Mouse (Mus musculus) neural tube, embryonic 11.5 days (tissue): Measurements from ENCODE around the gene Gprin1. TPM values are rescaled to one million over a fixed set of nuclear protein-coding genes. Genes with fewer than 3 reads are reported as not detected.

Experiments
- ATAC-seq: fragments of 200-750 bp; cut with Nextera tagmentation; 2 replicates; pipeline ENCODE4 v1.8.0; 2017; ENCODE audit warnings: moderate number of reproducible peaks, mild to moderate bottlenecking, moderate TSS enrichment, moderate library complexity; ENCODE audit not compliant: insufficient read depth, low FRiP score, low TSS enrichment
- DNase-seq: peaks from one replicate; pipeline ENCODE4 v3.0.0-alpha.2; 2015; ENCODE audit warnings: low spot score
- H3K27ac ChIP-seq: fragments of 300-500 bp; sonication (generic); 2 replicates; pipeline ENCODE4 v1.5.1; 2014; ENCODE audit warnings: low read depth, mild to moderate bottlenecking, low read length
- H3K27me3 ChIP-seq: fragments of 300-500 bp; sonication (generic); 2 replicates; pipeline ENCODE4 v1.6.1; 2014; ENCODE audit warnings: mild to moderate bottlenecking, low read length, mixed read lengths; ENCODE audit not compliant: control insufficient read depth, insufficient read depth
- H3K36me3 ChIP-seq: fragments of 300-500 bp; sonication (generic); 2 replicates; pipeline ENCODE4 v1.6.1; 2014; ENCODE audit warnings: mild to moderate bottlenecking, low read length, moderate library complexity, mixed read lengths; ENCODE audit not compliant: control insufficient read depth, insufficient read depth
- H3K4me1 ChIP-seq: fragments of 300-500 bp; sonication (generic); 2 replicates; pipeline ENCODE4 v1.6.1; 2014; ENCODE audit warnings: low read length, mixed read lengths; ENCODE audit not compliant: control insufficient read depth, insufficient read depth
- H3K4me2 ChIP-seq: fragments of 300-500 bp; sonication (generic); 2 replicates; pipeline ENCODE4 v1.6.1; 2014; ENCODE audit warnings: low read depth, mild to moderate bottlenecking, moderate library complexity
- H3K4me3 ChIP-seq: fragments of 300-500 bp; sonication (generic); 2 replicates; pipeline ENCODE4 v1.5.1; 2014; ENCODE audit warnings: low read depth, low read length
- H3K9ac ChIP-seq: fragments of 300-500 bp; sonication (generic); 2 replicates; pipeline ENCODE4 v1.6.1; 2014; ENCODE audit warnings: mild to moderate bottlenecking, low read length
- H3K9me3 ChIP-seq: fragments of 300-500 bp; sonication (generic); 2 replicates; pipeline ENCODE4 v1.6.1; 2016; ENCODE audit warnings: low read length; ENCODE audit not compliant: control insufficient read depth
- WGBS: fragments of 180-500 bp; shearing (Covaris S2); extraction: QIAGEN DNeasy Blood & Tissue Kit; methylation state at CpG from one replicate; pipeline ENCODE4 v1.1.7; 2014; 5-methylcytosine and 5-hydroxymethylcytosine counted together
- polyA plus RNA-seq: library from polyadenylated mRNA; unstranded; fragments of >200 nt; fragmentation: Nextera tagmentation; extraction: Ambion mirVana; gene quantifications from 2 replicates; pipeline ENCODE4 v1.2.1, GENCODE M21; 2014

Gprin1 gene
- polyA plus RNA-seq, 1 experiment from 2014 or later = 14.5 TPM

GRCm38 (mm10) chr13:54687096-54687495 is 62.6 kb downstream of the Gprin1 start:
- peaks cover 18% of the 10 kb centered on the region for H3K36me3 ChIP-seq

More at GRCm38 (mm10) chr13:54687096-54687495, 62.6 kb downstream of the Gprin1 start:
- DNase-seq (peak; percentile 87), ATAC-seq (peak; percentile 67)
- peak overlapping the region; percentile 94 for H3K4me3 ChIP-seq
- WGBS = under 1% methylated on average over 34 of the region's 35 CpGs
- peak overlapping the region; percentile 99 for H3K9ac ChIP-seq
- no peaks in the 10 kb centered on the region for H3K27me3 ChIP-seq
- H3K9me3 ChIP-seq = no peaks in the 10 kb centered on the region
- H3K4me2 ChIP-seq = peak overlapping the region; percentile 75
- H3K4me1 ChIP-seq = peaks cover 18% of the 10 kb centered on the region
- H3K27ac ChIP-seq = peak overlapping the region; percentile 98

Other genes with a start within 250 kb of the Gprin1 start
- 19.5 and 26.6 TPM in 2 replicates for gene Simc1, start 246.1 kb downstream of the Gprin1 start, polyA plus RNA-seq
- 254 and 284 TPM in 2 replicates for gene 4833439L19Rik, start 184.4 kb downstream of the Gprin1 start, polyA plus RNA-seq
- gene Arl10, start 174.9 kb downstream of the Gprin1 start, polyA plus RNA-seq = 28.6 and 34.5 TPM in 2 replicates
- 66.6 and 71.7 TPM in 2 replicates for gene Nop16, start 159.8 kb downstream of the Gprin1 start, polyA plus RNA-seq
- 147 and 160 TPM in 2 replicates for gene Higd2a, start 159.7 kb downstream of the Gprin1 start, polyA plus RNA-seq
- 30.9 and 34.1 TPM in 2 replicates for gene Cltb, start 138.5 kb downstream of the Gprin1 start, polyA plus RNA-seq
- gene Faf2, start 128.1 kb downstream of the Gprin1 start, polyA plus RNA-seq = 99.0 and 102 TPM in 2 replicates
- 126 and 130 TPM in 2 replicates for gene Rnf44, start 56.0 kb downstream of the Gprin1 start, polyA plus RNA-seq
- gene Cdhr2, start 48.4 kb downstream of the Gprin1 start, polyA plus RNA-seq = 0.07 and 0.15 TPM in 2 replicates
- 2.7 and 3.7 TPM in 2 replicates for gene Sncb, start 16.7 kb upstream of the Gprin1 start, polyA plus RNA-seq
- gene Eif4e1b, start 34.1 kb upstream of the Gprin1 start, polyA plus RNA-seq = not detected in 2 replicates
- 17.6 and 21.3 TPM in 2 replicates for gene Tspan17, start 39.5 kb upstream of the Gprin1 start, polyA plus RNA-seq
- 6.7 and 7.5 TPM in 2 replicates for gene Unc5a, start 199.5 kb upstream of the Gprin1 start, polyA plus RNA-seq